Mouse (Mus musculus) ES-E14 (cell line): Measurements from ENCODE around the gene Adam1a.
A peak's percentile ranks its signal among the peaks of the same experiment; 100 is the strongest.

ENCODE experiments used
- MAFK ChIP-seq: IDR thresholded peaks from 2 replicates; pipeline ENCODE4 v1.6.1; 2014; ENCODE audit warnings: mild to moderate bottlenecking, low read depth, low read length, inconsistent platforms; ENCODE audit not compliant: insufficient read depth
- ZC3H11A ChIP-seq: IDR thresholded peaks from 2 replicates; pipeline ENCODE4 v1.6.1; 2012; ENCODE audit warnings: low read depth, mild to moderate bottlenecking, inconsistent platforms, low read length, borderline replicate concordance

GRCm38 (mm10) chr5:121477680-121478079 is 67.6 kb downstream of the Adam1a start:
- TF ChIP-seq MAFK, result no peak
- TF ChIP-seq ZC3H11A, result peak; percentile 88; the same call in 1 of the 2 replicates
